Mouse (Mus musculus) C2C12 (cell line): ENCODE results near the gene Wdr66.

Experiments
- CTCF ChIP-seq: IDR thresholded peaks from one replicate; pipeline ENCODE4 v1.5.1; 2011; ENCODE audit not compliant: control insufficient read depth, insufficient read depth, insufficient read length
- MAX ChIP-seq: IDR thresholded peaks from one replicate; pipeline ENCODE4 v1.6.1; 2011; ENCODE audit warnings: mild to moderate bottlenecking, control low read depth
- USF1 ChIP-seq: IDR thresholded peaks from one replicate; pipeline ENCODE4 v1.6.1; 2011; ENCODE audit warnings: low read depth, mild to moderate bottlenecking, control low read depth, moderate library complexity

DNA sequence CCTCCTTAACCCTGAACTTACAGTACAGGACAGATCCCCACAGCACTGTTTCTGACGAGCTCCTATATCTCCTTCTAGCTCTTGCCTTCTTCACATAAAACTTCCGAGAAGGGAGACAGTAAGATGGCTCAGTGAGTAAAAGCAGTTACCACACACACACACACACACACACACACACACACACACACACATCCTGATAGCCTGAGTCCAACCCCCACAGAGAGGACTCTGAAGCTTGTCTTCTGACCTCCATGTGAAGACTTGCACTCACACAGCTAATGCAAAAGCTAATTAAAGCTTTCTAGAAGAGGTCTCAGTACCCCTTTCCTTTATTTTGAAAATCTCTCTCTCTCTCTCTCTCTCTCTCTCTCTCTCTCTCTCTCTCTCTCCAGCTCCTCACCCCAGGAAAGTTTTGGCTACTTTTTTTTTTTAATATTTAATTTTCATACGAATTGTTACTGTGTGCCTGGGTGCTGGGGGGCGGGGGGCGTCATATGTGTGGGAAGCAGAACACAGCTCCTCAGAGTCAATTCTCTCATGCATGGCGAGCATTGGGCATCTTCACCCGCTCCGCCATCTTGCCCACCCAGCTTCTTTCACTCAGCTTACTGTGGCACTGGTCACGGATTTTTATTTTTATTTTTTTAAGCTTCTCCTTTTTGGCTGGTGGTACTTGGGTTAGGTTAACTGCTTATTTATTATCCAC is 24.9 kb downstream of the Wdr66 start:
- TF ChIP-seq MAX = no peak
- no peak for TF ChIP-seq CTCF
- no peak for TF ChIP-seq USF1
